Mouse (Mus musculus) c-Kit-negative CD71-positive TER-119-positive erythroid progenitor cells, embryonic 14.5 days (primary cell): ENCODE data around the gene Myo1d.
A peak's percentile ranks its signal among the peaks of the same experiment; 100 is the strongest.

ENCODE experiments used
- DNase-seq: peaks from one replicate; pipeline ENCODE4 v3.0.0-alpha.2; 2013; ENCODE audit warnings: low read depth, low spot score

Gene Myo1d

DNA sequence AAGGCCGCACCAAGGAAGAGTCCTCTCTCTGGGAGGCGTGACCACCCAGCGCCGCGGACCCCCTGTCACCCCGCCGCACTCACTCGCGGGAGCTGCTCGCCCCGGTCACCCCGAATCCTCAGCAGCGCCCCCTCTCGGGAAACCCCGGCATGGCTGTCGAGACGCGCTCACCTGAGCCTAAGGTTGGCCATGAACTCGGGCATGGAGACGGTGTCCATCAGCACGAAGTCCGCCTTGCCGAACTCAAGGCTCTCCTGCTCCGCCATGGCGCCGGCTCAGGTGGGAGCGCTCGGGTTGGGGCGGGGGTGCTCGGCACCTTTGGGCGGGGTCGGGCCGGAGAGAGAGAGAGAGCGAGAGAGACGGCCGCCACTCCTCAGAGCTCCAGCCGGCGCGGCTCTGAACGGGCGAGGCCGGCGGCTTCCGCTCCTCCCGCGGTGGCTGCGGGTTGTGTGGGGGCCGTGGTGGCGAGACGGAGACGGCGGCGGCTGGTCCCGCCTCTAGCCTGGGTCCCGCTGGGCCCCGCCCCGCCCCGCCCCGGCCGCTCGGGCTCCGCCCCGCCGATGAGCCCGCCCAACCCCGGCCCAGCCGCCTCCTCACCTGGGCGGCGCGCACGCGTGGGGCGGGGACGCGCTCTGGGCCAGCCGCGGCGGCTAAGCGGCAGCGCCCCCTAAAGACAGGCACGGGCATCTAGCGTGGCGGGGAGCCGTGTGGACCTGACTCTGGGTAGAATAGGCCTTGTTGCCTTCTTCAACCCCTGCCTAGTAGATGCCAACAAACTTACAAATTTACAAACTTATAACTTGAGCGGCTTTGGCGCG lies at the start of gene Myo1d:
TSS of gene Myo1d (minus strand) at position 499 of the 818 bp plus-strand sequence.
- peak; percentile 87 for DNase-seq

DNA sequence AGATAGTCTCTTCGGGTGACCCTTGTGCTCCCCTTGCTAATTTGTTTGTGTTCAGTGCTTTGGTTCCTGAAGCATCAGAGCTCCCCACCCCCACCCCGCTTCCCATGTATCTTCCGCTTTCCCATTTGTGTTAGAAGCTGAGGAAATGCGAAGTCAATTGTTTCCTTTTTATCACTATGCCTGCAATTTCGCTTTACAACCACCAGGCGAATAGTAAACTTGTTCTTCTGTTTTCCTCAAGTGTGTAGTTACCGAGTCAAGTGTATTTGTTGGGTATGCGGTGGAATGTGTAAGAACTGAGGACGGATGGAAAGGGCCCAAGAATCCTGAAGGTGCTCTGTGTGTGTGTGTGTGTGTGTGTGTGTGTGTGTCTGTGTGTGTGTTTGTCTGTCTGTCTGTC lies 42.0 kb upstream of the Myo1d start:
- DNase-seq = no peak

DNA sequence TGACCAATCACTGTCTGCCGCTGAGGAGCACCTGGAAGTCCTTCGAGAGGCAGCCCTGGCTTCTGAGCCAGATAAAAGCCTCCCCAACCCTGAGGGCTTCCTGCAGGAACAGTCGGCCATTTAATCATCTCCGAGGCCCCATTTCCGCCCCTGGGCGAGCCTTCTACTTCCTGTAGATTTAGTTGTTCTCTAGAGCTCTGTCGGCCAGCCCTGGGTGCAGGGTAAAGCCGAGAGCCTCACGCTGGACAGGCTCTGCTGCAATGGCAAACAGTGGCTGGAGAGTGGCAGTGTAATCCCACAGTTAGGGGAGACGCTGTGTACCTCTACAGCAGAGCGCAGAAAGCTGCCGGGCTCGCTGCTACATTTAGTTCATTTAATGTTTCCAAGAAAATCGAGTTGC lies 41.5 kb upstream of the Myo1d start:
- no peak for DNase-seq

DNA sequence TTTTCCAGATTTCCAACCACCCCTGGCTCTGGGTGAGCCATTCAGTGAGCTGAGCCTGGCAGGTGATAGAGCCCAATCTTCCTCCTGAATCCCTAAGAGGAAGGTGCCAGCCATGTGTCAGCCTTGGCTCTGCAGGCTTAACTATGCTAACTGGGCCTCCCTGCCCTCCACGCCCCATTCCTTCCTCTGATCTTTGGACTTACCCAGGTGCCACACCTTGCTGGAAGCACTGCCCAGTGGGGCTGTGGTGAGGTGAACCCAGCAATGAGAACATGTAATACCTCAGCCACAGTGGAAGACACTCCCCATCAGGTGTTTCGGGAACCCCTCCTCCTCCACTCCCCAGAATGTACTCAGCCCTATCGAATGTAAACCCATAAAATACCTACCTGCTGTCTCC lies 40.3 kb upstream of the Myo1d start:
- DNase-seq = no peak

DNA sequence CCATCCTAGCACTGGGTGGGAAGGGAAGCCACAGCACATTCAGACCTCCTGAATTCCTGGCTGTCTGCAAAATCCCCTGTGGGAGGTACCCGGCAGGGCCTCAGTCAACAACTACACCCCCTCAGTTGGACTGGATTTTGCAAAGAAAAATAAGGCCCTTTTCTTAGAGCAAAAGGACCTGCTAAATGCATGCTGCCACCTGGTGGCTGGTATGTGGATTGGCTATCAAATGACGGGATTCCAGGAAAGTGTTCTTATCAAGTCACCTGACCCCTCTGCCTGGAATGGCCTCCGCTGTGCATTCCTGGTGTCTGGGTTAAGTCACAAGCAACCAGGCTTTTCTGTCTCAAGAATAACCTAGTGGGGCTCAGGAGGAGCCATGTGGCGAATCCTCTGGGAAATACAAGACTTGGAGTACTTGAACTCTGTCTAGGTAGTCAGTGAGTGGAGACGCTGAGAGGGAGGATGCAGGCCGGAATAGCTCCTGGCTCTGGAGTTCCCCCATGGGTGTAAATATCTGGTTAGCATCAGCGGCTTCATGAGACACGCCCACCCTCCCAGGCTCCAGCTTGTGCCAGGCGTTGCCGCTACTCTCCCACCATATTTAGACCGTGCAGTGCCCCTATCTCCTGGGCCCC lies 38.4 kb upstream of the Myo1d start:
- DNase-seq = peak; percentile 80

DNA sequence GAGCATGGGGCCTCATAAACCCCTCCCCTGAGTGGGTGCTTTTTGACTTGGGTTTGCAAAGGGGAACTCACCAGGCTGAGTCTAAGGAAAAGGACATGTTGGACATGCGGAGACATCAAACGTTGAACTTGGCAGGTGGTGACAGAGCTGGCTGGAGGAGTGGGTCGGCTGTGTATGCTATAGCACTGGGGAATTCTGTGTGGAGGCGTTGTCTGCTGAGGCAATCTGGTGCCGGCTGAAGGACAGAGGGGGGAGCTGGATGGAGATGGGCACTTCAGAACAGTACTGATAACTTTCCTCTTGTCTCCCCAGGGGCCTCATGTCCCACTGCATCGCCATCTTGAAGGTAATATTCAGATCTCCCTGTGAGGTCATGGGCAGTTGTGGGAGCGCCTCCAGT lies 35.5 kb upstream of the Myo1d start:
- DNase-seq = no peak

DNA sequence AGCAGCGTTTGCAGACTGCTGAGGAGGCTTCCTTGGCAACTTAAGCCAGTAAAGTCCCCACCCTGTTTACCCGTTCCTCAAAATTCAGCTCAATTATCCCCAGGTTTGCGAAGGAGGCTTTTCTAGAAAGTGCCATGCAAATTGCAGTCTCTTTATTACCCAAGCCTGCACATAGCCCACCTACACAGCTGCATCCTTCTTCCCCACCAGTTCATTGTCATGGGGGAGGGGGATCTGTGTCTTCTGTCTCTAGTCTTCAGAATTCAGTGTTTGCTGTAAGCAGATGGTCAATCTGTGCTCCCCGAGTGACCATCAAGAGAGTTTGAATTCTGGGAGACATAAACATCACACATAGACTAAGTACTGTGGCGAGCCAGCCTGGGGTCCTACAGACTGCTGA lies 31.3 kb upstream of the Myo1d start:
- no peak for DNase-seq

DNA sequence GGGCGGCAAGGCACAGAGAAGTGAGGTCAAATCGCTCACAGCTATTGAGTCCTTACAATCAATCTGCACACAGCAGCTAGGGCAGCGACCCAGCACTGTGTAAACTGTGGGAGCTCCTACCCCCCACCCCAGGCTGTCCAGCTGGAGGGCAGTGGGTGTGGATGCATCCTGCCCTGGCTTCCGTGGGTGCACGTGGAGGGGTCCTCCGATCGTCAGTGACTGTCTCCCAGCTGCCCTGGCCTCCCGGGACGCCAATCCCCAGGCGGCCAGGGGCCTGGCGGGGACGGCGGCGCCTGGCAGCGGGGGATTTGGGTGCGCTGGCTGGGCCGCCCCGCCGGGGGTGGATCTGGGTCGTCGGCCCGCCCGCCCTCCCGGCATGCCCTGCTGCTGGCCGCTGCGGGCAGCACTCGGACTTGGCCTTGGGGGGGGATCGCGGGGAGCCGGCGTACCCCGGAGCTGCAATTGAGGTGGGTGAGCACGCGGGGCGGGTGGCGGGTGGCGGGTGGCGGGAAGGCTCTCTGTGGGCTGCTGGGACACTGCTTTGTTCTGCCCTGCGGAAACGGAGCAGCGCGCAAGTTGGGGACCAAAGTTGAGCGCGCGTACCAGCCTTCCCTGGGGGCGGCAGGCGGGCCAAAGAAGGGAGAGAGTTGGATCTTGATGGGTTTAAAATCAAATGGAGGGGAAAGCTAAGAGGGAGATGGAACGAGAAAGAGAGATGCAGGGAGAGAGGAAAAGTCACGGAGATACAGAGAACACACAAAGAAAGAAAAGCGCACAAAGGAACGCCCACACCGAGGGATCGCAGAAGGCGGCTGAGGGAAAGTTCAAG lies 30.4 kb upstream of the Myo1d start, which contains the start of gene Tmem98:
TSS of gene Tmem98 (plus strand) at position 183 of the 829 bp plus-strand sequence.
- DNase-seq = no peak

DNA sequence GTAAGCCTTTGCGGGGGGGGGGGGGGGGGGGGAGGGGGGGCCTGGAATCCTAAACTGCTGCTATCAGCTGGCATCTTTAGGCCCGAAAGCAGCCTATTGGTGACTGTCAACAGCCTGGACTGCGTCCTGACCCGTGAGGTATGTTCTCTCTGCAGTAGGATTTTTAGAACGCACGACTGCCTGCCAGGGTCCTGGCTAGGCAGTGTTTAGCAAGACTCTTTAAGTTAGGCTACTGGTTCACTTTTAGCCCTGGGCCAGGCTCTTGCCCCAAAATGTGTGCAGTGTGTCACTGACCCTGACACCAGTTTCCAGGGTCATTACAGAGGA lies 29.8 kb upstream of the Myo1d start:
- no peak for DNase-seq

DNA sequence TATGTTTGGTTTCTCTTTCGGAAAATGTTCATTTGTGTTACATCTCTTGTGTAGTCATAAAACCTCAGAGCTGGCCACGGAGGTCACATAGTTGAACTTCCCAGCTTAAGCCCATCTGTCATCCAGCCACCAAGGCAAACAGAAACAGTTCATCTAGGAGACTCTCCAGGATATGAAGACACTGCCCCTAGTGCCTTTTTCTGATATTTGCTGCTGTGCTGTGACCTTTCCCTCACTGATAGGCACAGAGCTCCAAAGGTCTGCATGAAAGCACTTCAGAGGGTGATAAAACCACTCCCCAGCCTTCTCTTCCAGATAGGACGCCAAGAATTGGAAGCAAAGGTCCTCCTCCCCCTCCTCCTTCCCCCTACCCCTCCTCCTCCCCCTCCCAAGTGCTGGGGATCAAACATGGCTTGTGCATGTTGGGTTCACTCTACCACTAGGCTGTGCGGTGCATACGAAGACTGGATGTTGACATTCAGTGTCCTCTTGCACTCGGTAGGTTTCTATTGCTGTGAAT lies 28.8 kb upstream of the Myo1d start:
- DNase-seq = no peak

DNA sequence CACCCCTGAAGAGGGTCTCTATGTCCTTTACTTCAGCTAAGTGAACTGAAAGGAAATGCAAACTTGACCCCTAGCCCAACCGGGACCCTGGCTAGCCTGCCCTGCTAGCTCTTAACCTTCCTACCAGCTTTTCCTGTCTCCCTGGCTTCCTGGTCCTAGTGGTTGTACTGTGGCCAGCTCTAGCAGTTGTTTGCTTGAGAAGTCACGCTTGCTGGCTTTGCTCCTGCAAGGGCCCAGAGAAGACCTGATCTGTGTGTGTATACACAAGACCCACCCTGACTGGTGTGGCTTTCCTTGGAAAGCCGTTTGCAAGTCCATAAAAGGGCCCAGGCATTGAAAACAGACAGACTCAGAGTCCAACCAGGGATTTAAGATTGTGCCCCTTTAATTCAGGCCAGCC lies 22.9 kb upstream of the Myo1d start:
- no peak for DNase-seq

DNA sequence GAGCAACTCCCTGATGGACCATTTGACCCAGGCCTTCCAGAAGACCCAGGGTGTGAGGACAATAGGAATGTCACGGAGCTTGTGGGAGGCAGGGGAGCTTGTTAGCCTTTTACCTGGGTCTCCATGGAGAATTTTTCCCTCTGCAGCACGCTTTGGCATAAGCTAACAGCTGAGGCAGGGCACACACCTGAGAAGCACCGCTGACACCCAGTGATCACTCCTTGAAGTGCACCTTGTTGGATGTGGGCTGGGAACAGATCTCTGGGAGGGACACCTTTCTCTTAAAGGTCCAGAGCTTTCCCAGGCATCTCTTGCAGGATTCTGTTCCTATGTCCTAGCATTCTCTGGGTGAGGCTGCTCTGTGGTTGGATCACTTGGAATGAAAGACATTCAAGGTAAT lies 20.2 kb upstream of the Myo1d start:
- DNase-seq = no peak

DNA sequence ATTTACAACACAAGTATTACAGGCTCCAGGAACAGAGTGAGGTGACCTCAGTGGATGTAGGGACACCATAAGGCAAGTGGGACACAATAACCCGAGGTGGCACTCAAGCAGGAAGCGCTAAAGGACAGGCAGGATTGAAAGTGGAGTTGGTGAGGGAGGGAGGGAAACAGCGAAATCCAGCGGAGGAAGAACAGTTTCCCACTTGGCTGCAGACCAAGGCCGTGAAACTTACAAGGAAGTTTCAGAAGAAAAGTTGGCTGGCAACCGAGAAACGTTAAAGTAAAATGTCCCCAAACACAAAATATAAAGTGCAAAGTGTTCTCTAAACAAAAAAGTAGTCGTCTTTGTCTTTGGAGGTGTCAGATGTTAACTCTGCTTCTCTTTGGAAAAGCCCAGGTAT lies 15.6 kb upstream of the Myo1d start:
- DNase-seq = no peak

DNA sequence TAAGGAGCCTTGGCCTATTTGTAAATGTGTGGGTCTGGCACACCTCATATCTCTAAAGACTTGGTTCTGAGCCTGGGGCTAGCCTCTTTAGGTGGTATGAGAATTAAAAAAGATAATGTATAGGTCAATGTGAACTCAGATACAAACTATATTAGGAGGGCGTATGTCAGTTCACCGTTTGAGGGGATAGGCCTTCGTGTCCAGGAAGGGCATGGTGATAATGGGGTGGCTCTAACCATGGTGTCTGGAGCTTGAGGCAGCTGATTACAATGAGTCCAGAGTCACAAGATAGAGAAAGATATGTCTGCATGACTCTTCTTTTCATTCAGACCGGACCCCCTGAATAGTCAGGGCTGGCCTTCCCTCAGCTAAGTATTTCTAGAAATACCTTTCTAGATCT lies 14.5 kb upstream of the Myo1d start:
- no peak for DNase-seq

DNA sequence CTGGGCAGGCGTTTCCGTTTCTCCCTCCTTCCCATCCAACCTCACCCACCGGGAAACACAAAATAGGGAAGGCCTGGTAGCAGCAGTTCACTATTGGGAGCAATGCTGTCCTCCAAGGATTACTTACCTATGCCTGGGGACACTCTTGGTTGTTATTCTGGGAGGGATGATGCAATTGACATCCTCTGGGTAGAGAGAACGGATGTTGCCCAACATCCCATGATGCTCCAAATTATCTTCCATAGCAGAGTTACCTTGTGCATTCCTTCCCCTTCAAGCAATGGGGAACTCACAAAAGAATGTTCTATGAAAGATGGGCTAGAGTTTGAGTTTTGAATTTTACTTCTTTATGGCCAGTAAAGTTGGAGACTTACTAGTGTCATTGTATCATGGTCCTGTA lies 13.6 kb upstream of the Myo1d start:
- no peak for DNase-seq

DNA sequence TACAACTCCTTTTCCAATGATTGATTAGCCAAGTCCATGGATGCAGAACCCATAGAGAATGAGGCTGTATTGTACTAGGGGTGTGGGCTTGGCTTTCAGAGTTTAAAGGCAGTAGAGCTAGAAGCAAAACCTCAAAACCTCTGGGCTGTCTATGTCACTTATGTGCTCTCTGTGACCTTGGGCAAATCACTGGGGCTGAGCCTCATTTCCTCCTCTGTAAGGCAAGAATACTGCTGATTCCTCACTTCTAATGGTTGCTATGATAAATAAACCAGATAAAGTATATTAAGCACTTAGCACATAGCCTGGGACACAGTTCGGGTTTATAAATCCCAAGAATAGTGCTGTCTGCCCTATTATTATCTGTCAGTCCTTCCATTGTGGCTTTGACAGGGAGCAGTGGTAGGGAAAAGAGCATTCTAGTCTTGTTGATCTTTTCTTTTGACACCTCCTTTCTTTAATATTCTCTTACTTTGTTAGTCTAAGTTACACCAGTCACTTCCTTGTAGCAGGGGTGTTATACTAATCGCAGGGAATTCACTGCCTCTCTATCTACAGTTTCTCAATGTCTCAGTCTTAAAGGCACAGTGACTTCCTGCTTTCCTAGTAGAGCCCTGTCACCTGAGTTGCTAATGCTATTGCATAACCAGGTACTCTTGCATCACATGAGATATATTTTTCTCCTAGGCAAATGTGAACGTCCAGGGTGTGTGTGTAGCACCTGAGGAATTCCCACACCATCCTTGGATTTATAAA lies 12.0 kb upstream of the Myo1d start:
- no peak for DNase-seq

DNA sequence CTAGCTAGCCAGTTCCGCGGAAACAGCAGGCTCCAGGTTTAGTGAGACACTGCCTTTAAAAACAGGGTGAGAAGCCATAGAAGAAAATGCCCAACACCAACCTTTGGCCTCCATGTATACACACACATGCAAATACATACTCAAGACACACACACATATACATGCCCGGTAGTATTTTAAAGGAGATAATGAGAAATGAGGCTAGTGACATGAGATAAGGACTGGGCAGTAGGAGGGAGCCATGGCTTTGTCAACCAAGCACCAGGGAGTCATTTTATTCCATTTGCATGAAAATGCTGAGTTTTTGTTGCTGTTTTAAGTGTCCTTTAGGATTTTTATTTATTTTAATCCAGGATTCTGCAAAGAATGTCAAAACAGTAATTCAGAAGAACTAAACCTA lies 10.6 kb upstream of the Myo1d start:
- DNase-seq = no peak

DNA sequence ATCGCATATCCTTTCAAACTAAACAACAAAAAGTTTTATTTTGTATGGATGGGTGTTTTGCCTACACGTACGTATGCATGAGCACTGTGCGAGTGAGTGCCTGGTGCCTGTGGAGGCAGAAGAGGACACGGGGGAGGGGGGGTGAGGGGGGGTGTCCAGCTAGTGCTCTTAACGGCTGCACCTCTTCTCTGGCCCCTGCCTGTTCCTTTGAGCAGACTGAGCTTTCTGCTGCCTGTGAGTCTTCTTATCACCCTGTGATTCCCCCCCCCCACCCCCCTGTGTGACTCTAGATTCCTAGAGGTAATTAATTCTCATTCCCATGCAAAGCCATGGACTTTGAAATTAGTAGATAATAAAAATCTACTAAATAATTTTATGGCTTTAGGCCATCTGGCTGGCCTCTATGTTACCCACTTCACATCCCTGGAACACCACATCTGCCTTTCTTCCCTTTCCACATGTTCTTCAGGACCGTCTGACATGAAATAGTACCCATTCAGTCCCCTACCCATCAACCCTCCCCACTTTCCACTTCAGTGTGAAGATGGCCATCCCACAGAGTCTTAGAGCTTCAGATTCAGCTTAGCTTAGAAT lies 9.9 kb upstream of the Myo1d start:
- DNase-seq = no peak

DNA sequence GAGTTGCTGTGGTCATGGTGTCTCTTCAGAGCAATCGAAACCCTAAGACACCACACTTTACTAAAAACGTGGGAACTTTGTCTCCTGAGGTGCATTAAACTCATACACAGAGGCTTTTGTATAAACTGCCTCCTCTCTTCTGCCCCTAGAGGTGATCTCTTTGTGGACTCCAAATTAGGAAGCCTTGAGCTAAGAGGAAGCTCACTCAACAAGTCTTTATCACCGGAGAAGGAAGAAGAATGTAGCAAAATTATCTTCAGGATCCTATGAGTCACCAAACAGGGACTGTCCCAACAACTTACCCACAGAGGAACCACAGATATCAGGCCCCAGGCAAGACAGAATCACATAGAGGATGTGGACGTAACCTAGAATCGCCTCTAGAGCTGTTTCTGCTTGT lies 5.8 kb upstream of the Myo1d start:
- DNase-seq = no peak

DNA sequence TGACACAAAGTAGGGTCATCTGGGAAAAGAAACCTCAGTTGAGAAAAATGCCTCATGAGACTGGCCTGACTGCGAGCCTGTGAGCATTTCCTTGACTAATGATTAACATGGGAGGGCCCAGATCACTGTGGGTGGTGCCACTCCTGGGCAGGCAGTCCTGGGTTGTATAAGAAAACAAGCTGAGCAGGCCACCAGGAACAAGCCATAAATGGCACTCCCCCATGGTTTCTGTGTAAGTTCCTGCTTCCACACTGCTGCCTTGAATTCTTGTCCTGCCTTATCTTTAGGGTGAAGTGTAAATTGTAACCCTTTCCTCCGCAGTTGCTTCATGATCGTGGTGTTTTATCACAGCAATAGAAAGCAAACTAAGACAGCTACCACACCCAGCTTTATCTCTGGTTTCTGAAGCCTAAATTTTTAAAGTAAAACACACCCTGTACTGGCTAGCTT lies 4.5 kb upstream of the Myo1d start:
- peak; percentile 69 for DNase-seq

DNA sequence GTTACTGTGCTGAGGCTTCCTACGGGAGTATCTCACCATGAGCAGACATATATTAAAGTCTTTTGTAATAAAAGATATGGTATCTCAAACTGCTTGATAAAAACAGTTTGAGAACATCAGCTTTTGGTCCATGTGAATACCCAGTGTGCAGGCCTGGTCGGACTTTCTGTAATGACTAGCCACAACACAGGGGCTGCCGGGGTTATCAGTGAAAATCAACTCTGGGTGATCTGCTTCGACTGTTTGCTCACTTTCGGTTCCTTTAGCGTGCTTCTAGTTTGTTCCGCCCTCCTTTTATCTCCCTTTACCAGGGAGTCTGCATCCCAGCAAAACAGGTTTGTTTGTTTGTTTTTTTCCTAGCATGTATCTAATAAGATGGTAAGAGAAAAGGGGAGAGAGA lies 3.6 kb upstream of the Myo1d start:
- DNase-seq = peak; percentile 52
